Mouse (Mus musculus) lung, postnatal 0 days (tissue): Measurements from ENCODE around the gene Cabp4.

Experiments
- CTCF ChIP-seq: IDR thresholded peaks from 2 replicates; pipeline ENCODE4 v1.5.1; 2016; ENCODE audit warnings: antibody characterized with exemption, mild to moderate bottlenecking
- EP300 ChIP-seq: IDR thresholded peaks from 2 replicates; pipeline ENCODE4 v1.6.1; 2016; ENCODE audit warnings: antibody characterized with exemption, mild to moderate bottlenecking, control low read depth

GRCm38 (mm10) chr19:4151488-4151860 is 7.6 kb upstream of the Cabp4 start:
- TF ChIP-seq CTCF (no peak), EP300 (no peak)
